Mouse (Mus musculus) cerebellum, adult 8-10 months (tissue): ENCODE data around the gene Ddx39.

Source experiments
- DNase-seq: peaks from one replicate; pipeline ENCODE4 v3.0.0; 2022

Gene Ddx39

DNA sequence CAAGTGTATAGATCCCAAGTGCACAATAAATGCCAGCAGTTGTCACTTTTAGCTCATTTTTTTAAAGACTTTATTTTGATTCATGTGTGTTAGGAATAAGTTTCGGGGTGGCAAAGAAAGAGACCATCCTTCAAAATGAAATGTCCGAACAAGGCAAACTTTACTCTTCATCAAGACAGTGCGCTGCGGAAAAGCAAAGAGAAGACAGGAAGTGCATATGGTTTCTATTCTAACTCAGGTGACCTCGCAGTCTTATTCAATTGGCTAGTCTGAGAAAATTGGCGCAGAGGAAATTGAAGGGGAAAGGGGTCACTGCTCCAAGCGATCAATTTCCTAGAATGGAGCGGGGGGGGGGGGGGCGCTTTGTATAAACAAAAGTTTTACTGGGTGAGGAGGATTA is 15.4 kb upstream of the Ddx39 start:
- no peak for DNase-seq

DNA sequence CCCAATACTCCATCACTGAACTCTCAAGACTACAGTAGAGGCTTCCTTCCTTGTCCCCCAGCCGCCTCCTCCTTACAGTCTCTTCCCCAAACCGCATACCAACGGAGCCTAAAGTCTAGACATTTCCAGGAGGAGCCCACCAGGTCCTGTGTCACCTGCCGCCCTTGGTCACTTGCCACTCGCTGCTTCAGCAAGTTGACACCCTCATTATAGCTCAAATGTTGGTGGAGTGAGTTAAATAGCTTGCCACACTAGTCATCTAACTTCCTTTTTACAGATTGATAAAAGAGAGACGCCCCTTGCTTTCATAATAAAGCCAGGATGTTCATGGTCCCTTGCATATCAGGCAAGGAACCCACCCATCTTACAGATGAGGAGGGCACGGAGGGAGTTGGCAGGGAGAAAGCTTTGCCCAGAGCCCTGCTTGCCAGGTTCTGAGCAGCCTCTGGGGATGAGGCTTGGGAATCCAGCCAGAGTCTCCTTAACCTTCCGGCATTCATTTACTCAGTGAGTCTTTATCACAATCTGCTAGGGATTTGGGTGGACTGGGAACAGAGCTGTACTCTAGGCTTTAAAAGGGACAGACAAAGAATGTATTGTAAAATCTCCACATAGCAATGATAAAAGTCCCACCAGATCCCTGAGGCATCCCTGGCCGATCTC is 14.4 kb upstream of the Ddx39 start:
- no peak for DNase-seq

DNA sequence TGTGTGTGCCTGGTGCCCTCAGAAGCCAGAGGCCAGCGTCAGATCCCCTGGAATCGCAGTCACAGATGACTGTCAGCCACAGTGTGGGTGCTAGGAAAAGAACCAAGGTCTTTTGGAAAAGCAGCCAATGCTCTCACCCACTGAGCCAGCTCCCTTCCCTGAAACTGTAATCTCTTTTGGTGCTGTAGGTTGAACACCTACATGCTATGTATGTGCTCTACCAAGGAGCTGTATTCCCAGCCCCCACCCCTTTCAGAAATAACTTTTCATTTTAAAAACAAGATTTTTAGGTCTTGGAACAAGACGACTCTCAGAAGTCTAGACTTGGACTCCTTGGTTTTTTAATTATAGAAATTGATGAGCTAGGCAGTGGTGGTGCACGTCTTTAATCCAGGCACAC is 11.6 kb upstream of the Ddx39 start:
- DNase-seq = no peak

DNA sequence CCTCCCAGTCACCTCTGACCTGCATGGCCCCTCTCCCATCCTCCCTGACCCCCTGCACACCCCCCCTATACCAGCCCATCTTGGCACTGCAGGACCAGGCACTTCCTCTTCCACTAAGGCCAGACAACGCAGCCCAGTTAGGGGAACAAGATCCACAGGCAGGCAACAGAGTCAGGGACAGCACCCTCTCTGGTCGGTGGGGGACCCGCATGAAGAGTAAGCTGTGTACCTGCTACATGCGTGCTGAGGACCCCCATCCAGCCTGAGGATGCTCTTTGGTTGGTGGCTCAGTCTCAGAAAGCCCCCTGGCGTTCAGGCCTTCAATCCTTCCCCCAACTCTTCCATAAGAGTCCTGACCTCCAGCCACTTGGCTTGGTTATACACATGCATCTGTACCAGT is 8.6 kb upstream of the Ddx39 start:
- no peak for DNase-seq

DNA sequence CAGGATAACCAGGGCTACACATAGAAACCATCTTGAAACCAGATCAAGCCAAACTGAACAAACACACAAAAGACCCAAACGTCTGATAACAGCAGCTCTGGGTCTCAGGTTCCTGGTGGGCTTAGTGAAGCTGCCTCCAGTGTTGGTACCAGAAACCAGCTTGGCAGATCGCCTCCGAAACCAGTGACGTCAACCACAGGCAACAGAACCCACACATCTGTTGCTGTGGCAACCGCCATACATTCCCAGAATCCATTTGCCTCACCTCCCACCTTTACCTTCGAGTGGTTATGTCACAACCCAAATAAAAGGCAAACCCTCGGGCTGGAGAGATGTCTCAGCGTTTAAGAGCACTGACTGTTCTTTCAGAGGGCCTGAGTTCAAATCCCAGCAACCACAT is 7.4 kb upstream of the Ddx39 start:
- DNase-seq = no peak

DNA sequence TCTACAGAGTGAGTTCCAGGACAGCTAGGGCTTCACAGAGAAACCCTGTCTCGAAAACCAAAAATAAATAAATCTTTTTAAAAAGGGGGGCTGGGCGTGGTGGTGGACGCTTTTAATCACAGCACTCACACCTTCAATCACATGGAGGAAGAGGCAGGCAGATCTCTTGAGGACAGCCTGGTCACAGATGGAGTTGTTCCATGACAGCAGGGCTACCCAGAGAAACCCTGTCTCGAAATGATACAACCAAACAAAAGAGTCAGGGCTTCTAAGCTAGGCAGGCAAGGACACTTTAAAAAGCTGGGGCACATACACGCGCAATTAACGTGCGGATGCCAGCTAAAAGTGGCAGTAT is 324 bp upstream of the Ddx39 start:
- DNase-seq = no peak

DNA sequence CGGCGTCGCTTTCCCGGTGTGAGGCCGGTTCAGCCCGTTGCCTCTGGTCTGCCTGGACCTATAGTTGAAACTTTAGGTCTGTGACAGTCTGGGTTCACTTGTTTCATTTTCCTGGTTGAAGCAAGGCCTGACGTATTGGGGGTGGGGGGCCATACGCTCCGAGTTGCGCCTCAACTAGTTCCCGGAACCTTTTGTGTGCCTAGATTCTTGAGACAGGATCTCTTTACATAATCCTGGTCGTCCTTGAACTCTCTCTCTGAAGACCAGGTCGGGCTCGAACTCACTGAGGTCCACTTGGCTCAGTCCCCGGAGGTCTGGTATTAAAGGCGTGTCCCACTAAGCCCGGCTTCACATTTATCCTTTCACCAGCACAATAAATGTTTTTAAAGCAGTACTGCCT is 794 bp downstream of the Ddx39 start:
- no peak for DNase-seq

DNA sequence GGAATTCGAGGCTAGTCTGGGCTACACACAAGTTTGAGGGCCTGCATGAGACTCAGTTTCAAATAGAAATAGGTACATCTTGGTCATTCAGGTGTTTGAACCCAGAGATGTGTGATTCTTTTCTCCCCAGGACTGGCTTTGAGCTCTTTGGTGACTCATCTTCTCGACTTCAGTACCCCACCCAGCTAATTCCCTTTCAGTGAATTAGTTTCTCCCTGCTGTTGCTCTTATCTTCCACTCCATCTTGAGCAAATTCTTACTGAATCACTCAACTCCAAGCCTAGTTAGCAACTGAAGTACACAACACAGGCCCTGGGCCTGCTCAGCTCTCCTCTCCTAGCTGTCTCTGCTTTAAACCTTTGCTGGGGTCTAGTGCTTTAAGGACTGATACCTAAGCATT is 1.6 kb downstream of the Ddx39 start:
- no peak for DNase-seq

DNA sequence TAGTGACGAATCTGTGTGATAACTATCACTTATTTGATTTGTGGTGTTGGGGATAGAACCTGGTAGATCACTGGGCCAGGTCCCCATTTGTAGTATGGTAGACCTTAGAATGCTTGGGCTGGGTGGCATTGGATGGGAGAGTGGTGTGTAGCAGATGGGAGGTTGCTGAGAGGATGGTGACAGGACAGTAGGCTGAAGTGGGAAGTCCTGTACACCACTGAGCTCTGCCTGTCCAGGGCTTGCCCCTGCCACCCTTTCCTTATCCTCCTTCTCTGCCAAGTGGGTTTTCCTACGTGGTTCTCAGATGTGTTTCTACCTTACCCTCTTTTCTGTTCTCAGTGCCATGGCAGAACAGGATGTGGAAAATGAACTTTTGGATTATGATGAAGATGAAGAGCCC is 4.1 kb downstream of the Ddx39 start:
- no peak for DNase-seq

DNA sequence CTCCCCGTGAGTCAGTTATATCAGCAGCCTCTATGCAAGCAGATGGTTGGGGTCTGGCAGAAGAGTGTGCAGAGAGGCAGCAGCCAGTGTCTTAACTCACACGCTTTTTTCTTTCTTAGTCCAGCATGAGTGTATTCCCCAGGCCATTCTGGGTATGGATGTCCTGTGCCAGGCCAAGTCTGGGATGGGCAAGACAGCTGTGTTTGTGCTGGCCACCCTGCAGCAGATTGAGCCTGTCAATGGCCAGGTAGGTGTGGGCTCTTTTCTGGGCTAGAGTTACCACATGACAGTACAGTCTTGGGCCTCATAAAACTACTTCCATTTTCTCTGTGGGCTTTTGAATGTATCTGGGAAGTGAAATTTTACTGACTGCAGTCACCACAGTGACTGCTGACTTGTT is 4.7 kb downstream of the Ddx39 start:
- DNase-seq = no peak

DNA sequence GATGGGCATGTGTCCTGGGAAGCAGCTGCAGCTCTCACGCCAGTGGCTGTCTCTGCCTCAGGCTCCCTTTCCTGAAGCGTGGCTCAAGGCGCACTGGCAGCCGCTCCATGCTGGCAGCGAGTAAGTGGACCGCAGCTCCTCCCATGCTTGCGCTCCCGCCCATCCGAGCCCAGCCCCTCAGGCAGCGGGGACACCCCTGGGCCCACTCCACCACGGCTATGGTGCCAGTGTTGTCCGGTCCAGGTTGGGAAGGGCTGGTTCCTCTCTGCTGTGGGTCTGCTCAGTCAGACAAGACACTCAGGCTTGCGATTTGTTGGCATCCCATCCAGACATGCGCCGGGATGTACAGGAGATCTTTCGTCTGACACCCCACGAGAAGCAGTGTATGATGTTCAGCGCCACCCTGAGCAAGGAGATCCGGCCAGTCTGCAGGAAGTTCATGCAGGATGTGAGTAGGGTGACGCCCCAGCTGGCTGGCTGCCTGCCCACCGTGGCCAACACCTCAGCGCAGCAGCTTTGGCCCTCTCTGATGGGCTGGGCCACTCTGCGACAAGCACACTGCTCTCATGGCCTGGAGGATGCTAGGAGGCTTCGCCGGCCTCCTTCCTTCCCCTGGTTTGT is 6.5 kb downstream of the Ddx39 start:
- no peak for DNase-seq

DNA sequence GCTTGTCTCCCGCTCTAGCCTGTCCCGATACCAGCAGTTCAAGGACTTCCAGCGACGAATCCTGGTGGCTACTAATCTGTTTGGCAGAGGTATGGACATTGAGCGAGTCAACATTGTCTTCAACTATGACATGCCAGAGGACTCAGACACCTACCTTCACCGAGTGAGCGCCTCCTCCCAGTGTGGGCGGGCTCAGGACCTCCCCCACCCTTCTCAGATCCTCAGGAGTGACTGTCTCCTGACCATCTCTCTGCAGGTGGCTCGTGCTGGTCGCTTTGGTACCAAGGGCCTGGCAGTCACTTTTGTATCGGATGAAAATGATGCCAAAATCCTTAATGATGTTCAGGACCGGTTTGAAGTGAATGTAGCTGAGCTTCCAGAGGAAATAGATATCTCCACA is 7.7 kb downstream of the Ddx39 start:
- DNase-seq = no peak

DNA sequence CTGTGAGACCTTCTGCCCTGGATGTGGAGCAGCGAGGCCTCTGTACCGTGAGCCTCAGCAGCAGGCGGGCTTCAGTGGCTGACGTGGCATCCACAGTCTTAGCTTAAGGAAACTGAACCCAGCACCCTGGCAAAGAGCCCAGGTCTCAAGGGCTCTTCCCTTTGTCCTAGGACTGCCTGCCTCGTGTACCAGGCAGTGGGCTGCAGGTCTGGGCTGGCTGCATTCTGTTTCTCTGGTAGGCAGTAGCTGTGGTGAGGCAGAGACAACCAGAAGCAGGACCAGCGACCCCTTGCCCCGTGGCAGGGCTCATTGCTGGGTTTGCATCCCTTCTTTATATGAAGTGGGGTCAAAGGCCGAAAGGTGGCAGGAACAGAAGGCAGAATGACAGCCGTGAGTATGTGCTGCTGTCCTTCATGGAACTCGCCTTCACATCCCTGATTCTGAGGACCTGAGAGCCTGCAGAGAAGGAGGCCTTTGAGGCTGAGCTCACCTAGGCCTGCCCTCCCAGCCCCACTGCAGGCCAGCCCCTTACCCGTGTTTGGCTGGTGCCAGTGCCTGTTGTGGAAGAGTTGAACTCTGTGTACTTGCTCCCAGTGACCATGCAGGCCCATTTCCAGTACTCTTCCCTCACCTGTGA is 8.6 kb downstream of the Ddx39 start:
- DNase-seq = no peak

DNA sequence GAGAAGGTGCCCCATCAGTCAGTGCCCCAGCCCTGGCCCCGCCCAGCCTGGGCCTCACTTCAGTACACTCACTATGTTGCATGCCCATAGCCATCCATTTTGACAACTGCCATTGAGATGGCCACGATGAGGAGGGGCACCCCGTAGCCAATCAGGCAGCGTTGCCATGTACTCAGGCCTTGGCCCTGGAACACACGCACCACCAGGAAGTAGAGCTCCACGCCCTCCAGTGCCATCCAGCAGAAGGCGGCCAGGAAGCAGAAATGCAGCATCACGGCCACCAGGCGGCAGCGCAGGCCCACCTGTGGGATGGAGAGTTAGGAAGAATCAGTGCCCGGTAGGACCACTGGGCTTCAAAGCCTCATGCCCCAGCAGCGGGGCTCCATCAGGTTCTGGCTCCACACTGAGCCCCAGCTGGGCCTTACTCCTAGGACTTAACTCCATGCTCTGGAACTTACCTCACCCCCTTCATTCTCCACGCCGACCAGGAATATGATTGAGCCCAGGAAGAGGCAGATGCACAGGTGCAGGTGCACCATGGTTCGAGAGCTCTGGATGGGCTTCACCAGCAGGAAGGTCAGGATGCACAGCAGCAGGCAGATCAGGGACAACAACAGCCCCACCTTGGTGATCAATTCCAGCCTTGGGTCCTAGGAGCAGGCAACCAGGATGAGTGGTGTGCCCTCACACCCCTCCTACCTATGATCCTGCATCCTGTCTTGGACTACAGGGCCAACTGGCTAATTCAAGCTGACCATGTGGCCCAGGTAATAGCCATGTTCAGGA is 9.9 kb downstream of the Ddx39 start:
- DNase-seq = peak; percentile 73

DNA sequence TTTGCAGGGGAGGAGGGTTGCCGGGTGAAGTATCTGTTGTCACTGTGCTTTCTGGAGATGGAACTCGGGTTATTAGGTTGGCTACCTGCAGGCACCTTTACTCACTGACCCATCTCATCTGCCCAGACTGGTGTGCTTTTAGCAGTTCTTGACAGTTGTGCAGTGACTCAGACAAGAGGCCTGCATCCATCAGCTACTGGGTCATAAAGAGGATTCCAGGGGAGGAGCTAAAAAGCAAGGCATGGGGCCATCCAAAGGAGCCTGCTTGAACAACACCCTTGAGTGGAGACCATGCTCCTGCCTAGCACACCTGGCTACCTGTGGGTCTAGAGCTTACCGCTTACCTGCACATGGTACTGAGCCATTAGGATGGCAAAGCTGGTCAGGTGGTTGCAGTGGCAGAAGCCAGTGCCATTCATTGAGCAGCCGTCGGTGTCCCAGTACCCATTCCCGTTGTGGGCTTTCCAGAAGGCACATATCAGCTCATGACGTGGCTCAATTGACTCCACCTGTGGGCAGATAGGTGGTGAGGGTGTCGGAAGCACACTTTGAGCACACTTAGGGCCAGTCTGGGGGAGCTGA is 10.6 kb downstream of the Ddx39 start:
- no peak for DNase-seq

DNA sequence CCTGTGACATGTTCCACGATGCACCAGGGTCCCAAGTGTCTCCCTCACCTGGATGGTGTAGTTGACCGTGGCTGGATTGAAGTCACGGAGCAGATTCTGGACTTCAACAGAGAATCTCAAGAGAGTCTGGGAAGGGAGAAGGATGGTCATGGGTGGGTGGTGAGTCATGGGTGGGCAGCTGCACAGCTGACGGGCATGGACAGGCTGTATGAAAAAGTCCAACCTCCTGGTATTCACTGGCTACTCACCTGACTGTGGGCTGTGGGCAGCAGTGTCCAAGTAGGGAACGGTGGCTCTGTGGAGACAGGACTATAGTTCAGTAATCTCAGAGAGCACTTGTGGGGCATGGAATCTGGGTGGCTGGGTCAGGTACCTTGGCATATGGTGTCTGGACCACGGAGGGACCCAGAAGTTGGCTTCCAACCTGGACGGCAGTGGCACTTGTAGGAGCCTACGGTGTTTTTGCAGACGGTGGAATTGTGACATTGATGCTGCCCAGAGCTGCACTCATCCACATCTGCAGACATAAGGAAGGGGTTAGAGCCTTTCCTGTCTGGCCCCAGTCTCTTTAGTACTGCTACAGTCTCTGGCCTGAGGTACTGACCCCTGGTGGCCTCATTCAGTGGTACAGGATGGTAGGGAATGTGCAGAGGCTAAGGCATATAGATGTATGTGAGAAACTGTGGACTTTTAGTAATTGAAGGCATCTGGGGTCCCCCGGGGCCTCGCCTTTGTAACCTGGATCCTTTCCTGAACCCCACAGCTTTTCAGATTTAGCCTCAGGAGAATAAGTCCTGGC is 14.2 kb downstream of the Ddx39 start:
- no peak for DNase-seq

DNA sequence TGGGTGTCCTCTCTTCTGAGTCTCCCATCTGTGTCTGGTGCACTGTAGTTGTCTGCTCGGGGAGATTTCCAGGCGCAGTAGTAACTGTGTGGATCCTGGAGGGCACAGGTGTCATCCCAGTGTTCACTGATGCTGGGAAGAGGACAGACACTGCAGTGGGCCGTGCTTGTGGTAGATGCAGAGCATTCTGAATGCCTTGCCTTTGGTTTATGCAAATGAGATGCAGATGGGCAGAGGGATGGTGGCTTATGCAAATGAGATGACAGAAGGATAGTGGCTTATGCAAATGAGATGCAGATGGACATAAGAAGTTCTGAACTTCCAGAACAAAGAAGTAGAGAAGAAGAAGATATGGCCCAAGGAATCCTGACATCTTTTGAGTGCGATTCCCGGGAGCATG is 16.9 kb downstream of the Ddx39 start:
- no peak for DNase-seq

DNA sequence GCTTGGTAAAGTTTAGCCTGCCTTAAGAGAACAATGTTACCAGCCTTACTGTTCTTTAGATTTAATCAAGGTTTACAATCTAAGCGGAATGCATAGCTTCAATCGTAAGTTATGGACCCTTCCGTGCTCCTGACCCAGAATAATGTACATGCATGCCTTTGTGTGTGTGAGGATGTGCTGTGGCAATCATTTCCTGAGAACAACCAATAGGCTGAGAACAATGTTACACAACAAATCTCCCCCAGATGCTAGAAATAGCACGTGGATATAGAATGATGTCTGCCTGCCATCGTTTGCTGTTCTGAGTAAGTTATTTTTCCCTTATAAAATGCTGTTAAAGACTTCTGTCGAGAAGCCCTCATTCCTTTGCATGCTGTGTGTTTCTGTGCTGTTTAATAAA is 17.9 kb downstream of the Ddx39 start:
- no peak for DNase-seq

DNA sequence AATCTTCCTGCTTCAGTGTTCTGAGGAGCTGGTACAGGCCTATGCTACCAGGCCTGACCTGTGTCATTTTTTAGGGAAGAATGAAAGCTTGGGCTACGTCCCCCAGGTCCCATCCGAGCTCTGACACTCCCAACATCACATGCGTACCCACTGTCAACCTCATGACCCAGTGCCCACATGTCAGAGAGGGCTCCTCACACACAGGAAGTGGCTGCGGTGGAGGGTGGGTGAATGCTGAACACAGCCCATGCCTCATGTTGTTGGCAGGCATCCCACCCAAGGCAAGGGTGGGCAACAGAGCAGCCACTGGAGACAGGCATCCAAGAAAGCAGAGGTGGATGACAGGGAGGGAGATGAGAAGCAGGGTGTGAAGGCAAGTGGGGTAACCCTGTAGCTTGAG is 21.7 kb downstream of the Ddx39 start:
- DNase-seq = no peak

DNA sequence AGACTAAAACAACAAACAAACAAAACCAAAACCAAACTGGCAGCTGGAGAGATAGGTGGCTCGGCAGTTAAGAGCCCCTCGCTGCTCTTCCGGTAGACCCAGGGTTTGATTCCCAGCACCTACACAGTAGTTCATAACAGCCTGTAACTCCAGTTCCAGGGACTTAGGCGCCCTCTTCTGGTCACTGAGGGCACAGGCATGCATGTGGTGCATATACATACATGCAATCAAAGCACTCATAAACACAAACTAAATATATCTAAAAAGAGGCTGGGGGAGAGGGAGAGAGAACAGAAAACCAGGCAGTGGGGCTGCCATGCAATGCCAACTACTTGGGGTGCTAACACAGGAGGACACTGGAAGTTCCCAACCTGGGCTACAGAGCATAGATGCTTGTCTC is 22.4 kb downstream of the Ddx39 start:
- no peak for DNase-seq

DNA sequence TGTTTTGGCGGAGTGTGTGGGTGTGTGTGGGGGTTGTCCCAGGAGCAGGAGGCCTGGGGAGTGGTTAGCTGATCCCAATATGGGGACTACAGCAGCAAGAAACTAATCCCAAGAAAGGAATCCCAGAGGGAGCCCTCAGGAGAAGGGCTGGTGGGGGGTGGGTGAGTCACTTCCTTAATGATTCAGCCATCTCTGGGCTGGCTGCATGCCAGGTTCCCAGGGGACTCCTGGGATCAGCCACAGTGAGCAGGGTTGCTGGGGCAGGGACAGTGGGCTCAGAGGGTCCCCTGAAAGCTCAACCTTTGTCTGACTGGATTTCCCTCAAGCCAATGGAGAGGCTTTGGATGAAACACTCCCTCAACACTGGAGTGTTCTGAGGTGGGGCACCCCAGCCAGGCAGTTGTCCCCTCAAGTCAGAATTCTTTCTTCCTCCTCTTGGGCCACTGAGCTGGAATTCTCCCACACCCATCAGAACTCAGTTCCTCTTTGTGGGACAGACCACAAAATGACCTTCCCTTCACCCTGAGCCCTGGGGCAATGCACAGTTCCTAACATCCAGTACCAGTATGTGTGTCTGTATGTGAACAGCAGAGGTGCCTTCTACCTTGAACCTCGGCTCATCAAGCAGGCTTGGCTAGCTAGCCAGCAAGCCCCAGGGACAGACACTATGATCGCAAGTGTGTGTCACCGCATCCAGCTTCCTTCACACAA is 23.0 kb downstream of the Ddx39 start:
- DNase-seq = no peak
